Mouse (Mus musculus) small intestine, adult 2 months (tissue): ENCODE data around the gene Plekhd1. TPM values are rescaled to one million over a fixed set of nuclear protein-coding genes. Genes with fewer than 3 reads are reported as not detected.

Experiments
- H3K27ac ChIP-seq: fragments of 200-500 bp; 2 replicates; pipeline ENCODE4 v1.5.1; 2012; ENCODE audit warnings: low read depth, low read length, control low read depth, inconsistent platforms; ENCODE audit not compliant: insufficient read depth
- H3K27me3 ChIP-seq: fragments of 200-500 bp; 2 replicates; pipeline ENCODE4 v1.6.1; 2012; ENCODE audit warnings: mild to moderate bottlenecking, moderate library complexity, low read length, inconsistent platforms; ENCODE audit not compliant: control insufficient read depth, insufficient read depth
- H3K36me3 ChIP-seq: fragments of 200-500 bp; 2 replicates; pipeline ENCODE4 v1.6.1; 2012; ENCODE audit warnings: mild to moderate bottlenecking, low read length, control low read depth, inconsistent platforms; ENCODE audit not compliant: control insufficient read depth, insufficient read depth
- H3K4me1 ChIP-seq: fragments of 200-500 bp; 2 replicates; pipeline ENCODE4 v1.6.1; 2012; ENCODE audit warnings: low read length, inconsistent platforms, mixed read lengths; ENCODE audit not compliant: control insufficient read depth, insufficient read depth, insufficient read length
- H3K4me3 ChIP-seq: fragments of 200-500 bp; 2 replicates; pipeline ENCODE4 v1.5.1; 2012; ENCODE audit warnings: low read depth, mild to moderate bottlenecking, control low read depth, inconsistent platforms, low read length, moderate library complexity
- CTCF ChIP-seq: fragments of 200-500 bp; IDR thresholded peaks from 2 replicates; pipeline ENCODE4 v1.5.1; 2012; ENCODE audit warnings: low read depth, mild to moderate bottlenecking, control low read depth, inconsistent platforms, low read length, moderate library complexity, mixed read lengths; ENCODE audit not compliant: insufficient replicate concordance, insufficient read length; ENCODE audit errors: extremely low read depth
- POLR2A ChIP-seq: fragments of 200-500 bp; IDR thresholded peaks from 2 replicates; pipeline ENCODE4 v1.6.1; 2012; ENCODE audit warnings: low read depth, mild to moderate bottlenecking, control low read depth, inconsistent platforms, low read length, moderate library complexity
- WGBS: fragments of 180-500 bp; shearing (Covaris S2); methylation state at CpG from one replicate; pipeline ENCODE4 v1.1.7; 2018; 5-methylcytosine and 5-hydroxymethylcytosine counted together
- polyA plus RNA-seq: library from polyadenylated mRNA; depleted of rRNA; stranded (reverse); fragments of >200 nt; gene quantifications from 2 replicates; pipeline ENCODE4 v1.2.3, GENCODE M21; 2012

Gene Plekhd1
- polyA plus RNA-seq, 1 experiment: 0.23 TPM

- no peak overlapping the region for H3K27ac ChIP-seq
- no peaks in the 10 kb centered on the region for H3K36me3 ChIP-seq
- WGBS: 9% methylated on average over 10 of the region's 10 CpGs
- no peaks in the 10 kb centered on the region for H3K4me1 ChIP-seq
- H3K27me3 ChIP-seq: no peaks in the 10 kb centered on the region
- TF ChIP-seq POLR2A (no peak), CTCF (peak; percentile 84; the same call in 1 of the 2 replicates)
- H3K4me3 ChIP-seq: no peak overlapping the region
These were observed 32.6 kb downstream of the Plekhd1 start for GRCm38 (mm10) chr12:80724853-80725559.

GRCm38 (mm10) chr12:80728207-80728606 lies 35.8 kb downstream of the Plekhd1 start:
- no peak overlapping the region for H3K27ac ChIP-seq
- TF ChIP-seq CTCF: no peak
- TF ChIP-seq POLR2A: no peak
- no peak overlapping the region for H3K4me3 ChIP-seq
- no peaks in the 10 kb centered on the region for H3K27me3 ChIP-seq
- 16% methylated on average over 1 of the region's 1 CpGs for WGBS
- no peaks in the 10 kb centered on the region; the same call in 1 of the 2 replicates for H3K4me1 ChIP-seq
- no peaks in the 10 kb centered on the region for H3K36me3 ChIP-seq

GRCm38 (mm10) chr12:80728814-80729213 lies 36.4 kb downstream of the Plekhd1 start:
- no peak overlapping the region for H3K4me3 ChIP-seq
- 35% methylated on average over 2 of the region's 2 CpGs for WGBS
- no peaks in the 10 kb centered on the region; the same call in 1 of the 2 replicates for H3K4me1 ChIP-seq
- no peak overlapping the region for H3K27ac ChIP-seq
- TF ChIP-seq CTCF (peak; percentile 36; the same call in 1 of the 2 replicates), POLR2A (no peak)
- H3K36me3 ChIP-seq: no peaks in the 10 kb centered on the region
- H3K27me3 ChIP-seq: no peaks in the 10 kb centered on the region

DNA sequence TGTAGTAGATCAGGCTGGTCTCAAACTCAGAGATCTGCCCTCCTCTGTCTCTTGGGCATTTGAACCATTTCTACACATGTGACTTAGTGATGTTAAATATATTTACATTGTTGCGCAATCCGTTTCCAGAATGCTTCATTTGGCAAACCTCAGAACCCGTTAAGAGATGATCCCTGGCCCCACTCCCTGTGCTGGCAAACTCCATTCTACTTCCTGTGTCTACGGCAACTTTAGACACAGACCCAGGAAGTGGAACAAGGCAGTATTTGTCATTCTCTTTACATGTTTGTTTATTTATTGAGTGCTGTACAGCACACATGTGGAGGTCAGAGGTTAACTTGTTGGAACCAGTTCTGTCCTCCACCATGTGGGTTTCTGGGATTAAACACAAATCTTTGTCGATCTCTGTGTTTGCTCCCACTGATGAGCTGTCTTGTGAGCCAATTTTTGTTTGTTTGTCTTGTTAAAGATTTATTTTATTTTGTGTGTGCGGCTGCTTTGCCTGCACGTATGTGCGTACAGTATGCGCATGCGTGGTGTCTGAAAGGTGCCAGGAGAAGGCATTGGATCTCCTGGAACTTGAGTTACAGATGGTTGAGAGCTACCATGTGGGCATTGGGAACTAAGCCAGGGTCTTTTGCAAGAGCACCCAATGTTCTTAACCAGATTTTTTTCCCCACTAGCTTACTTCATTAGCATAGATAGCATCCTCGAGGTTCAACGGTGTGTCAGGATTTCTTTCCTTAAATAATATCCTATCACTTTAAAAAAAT lies 37.6 kb downstream of the Plekhd1 start:
- WGBS: 60% methylated on average over 12 of the region's 12 CpGs
- Histone ChIP-seq H3K4me3 (no peak overlapping the region), H3K27ac (no peak overlapping the region), H3K27me3 (no peaks in the 10 kb centered on the region), H3K4me1 (no peaks in the 10 kb centered on the region; the same call in 1 of the 2 replicates), H3K36me3 (no peaks in the 10 kb centered on the region)
- TF ChIP-seq CTCF (no peak), POLR2A (no peak)

DNA sequence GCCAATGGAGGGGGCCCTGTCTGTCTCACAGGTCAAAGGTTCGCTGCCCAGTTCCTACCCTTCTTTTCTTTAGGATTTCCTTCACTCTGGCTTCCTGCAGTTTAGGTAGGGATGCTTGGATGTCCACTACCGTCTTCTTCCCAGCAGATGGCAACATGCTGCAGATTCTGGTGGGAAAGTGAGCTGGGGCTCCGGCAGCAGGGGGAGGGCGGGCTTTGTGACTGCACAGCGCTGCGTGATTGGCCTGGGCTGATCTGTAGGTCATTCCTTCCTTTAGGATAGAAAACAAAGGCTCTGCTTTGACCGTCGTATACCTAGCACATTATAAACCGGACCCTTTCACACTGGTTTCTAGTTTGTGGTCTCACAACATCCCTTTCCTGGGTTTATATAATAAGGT lies 38.2 kb downstream of the Plekhd1 start:
- no peaks in the 10 kb centered on the region for H3K27me3 ChIP-seq
- no peaks in the 10 kb centered on the region; the same call in 1 of the 2 replicates for H3K4me1 ChIP-seq
- no peaks in the 10 kb centered on the region for H3K36me3 ChIP-seq
- no peak overlapping the region for H3K4me3 ChIP-seq
- TF ChIP-seq POLR2A: no peak
- TF ChIP-seq CTCF: peak; percentile 52; the same call in 1 of the 2 replicates
- WGBS: 7% methylated on average over 9 of the region's 9 CpGs
- H3K27ac ChIP-seq: no peak overlapping the region

GRCm38 (mm10) chr12:80734526-80735470 lies 42.4 kb downstream of the Plekhd1 start:
- no peaks in the 10 kb centered on the region for H3K27me3 ChIP-seq
- H3K4me3 ChIP-seq: no peak overlapping the region
- no peak overlapping the region for H3K27ac ChIP-seq
- H3K36me3 ChIP-seq: no peaks in the 10 kb centered on the region
- TF ChIP-seq POLR2A (no peak), CTCF (no peak)
- WGBS: 75% methylated on average over 13 of the region's 13 CpGs
- peaks cover 10% of the 10 kb centered on the region for H3K4me1 ChIP-seq
